Mouse (Mus musculus): ENCODE measurements around the gene Tmem147.

Tmem147 gene

DNA sequence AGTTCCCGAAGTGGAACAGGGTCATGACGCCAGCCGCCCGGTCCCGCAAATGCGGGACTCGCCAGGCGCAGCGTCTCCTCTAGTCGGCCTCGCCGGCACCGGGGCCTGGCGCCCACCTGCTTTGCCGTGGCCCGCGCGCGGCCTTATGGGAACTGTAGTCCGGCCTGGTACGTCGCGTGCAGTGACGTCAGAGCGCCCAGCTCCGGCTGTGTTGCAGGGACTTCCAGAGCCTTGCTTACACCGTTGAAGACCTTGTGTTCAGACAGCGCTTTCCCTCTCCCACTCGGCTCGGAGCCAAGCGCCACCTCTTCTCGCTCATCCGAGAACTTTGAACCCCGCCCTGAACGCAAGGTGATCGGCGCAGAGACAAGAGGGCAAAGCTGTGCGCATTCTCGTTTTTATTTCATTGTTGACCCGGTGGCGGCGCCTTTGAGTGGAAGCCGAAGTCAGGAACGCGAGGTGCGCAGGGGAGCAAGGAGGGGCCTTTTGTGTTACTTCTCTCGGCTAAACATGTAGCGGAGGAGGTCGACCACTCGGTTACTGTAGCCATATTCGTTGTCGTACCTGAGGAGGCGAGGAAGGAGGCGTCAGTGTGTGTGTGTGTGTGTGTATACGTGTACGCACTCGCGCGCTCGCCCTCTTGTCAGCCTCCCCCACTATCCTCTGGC is at the start of gene Tmem147:
Tmem147 (minus strand) TSS at position 145 of the 668 bp plus-strand sequence.
- under 1% methylated on average over 60 of the region's 60 CpGs for WGBS

DNA sequence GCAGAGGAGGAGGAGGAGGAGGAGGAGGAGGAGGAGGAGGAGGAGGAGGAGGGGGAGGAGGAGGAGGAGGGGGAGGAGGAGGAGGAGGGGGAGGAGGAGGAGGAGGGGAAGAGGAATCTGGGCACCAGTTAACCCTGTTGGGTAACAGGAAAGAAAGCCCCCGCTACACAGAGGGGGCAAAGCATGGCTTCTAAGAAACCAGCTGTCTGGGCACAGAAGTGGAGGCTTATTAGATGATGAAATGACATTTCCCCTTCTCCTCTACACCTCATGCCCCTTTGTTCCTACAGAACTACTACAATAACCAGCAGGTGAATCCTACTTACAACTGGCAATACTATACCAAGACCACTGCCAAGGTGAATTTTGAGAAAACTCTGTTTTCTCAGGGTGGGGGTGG is 48.6 kb upstream of the Tmem147 start:
- 69% methylated on average over 1 of the region's 1 CpGs for WGBS

DNA sequence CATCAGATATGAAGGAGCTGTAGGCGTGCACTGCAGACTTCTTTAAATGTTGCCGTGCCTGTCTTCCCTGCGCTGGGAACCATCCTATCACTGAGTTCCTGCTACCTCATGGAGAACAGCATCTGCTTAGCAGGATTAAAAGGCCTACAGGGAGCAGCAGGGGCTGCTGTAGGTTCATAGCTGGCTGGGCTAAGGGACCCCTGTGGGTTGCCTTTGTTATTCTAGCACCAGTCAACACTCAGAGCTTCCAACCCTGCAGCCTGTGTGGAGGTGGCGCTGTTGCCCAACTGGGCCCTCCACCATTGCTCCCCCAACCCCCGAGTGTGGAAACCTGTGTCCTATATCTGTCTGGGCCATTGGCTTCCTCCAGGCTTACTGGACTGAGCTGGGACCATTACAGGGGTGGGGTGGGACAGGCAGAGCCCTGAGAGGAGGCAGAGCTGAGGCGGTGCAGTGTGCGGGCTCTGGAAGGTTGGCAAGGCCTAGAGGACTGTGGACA is 47.8 kb upstream of the Tmem147 start:
- 65% methylated on average over 7 of the region's 7 CpGs for WGBS

DNA sequence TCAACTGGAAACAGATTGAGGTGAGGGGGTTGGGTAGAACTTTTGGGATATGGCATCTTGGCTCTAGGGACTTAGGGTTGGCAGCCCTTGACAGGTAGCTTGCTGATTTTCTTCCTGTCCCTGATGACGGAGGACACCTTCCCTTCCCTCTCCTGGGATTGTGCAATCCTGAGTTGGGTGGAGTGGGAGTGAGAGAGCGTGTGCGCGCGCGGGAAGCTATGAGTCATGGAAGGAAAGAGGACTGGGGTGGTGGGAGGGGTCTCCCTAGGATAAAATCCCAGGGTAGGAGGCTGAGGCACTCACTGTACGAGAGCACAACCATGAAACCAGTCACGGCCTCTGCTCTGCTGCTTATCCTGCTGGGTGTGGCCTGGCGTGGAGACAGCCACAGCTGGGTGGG is 46.8 kb upstream of the Tmem147 start:
- 56% methylated on average over 9 of the region's 9 CpGs for WGBS

DNA sequence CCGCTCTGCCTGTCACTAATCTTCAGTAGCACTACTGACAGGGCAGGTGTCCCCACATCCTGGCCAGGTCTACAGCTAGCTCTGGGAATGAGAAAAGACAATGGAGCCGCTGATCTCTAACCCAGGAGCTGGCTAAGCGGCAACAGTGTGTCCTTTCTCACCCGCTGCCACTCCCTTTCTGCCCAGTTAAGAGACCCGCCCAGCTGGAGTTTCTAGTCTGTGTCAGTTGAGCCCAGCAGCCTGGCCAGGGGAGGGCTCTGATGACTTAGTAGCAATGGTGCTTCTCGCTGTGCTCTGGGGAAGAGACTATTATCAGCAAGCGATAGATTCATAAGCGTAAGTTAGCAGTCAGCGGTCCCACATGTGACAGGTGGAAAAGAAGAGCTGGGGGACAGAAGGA is 39.9 kb upstream of the Tmem147 start:
- WGBS = 62% methylated on average over 9 of the region's 9 CpGs

DNA sequence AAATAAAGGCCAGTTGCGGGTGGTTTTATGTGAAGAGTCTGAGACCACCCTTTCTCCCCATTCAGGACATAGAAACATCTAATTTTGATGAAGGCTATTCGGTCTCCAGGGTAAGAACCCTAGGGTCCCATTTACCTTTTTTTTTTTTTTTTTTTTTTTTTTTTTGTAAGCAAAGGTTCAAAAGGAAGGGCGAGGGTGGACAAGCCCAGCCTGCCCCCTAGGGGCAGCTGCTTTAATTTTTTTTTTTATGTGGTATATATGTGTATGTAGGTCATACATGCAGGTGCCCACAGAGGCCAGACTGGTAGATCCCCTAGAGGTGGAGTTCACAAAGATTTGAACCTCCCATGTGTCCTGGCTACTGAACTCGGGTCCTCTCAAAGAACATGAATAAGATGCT is 37.1 kb upstream of the Tmem147 start:
- 92% methylated on average over 4 of the region's 4 CpGs for WGBS

DNA sequence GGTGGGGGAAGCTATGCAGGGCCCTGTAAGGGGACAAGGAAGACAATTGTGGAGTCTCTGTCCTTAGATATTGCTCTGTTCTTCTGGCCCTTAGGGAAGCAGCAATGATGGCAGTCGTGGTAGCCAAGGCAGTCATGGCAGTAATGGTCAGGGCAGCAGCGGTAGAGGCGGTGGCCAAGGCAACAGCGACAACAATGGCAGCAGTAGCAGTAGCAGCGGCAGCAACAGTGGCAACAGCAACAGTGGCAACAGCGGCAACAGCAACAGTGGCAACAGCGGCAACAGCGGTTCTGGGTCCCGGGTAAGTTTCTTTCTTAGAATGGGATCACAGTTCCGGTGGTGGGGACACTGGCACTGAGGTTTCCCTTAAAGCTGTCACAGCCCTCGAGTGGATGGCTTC is 35.8 kb upstream of the Tmem147 start:
- WGBS = 44% methylated on average over 11 of the region's 11 CpGs

DNA sequence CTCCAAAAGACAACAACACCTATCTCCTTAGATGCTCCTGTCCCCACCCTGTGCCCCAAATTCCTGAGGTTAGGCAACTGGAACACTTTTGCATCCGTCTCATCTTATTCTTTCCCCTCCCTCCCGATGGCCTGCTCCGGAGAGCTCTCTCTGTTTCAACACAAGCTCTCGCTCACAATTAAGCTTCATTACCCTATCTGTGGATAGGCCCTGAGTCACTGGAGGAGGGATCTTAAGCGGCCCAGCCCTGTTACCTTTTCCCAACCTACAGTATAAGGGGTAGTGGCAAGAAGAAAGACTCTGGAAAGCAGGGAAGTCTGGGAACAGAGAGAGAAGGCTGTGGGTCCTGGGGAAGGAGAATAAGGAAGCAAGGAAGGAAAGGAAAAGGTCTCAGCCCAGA is 34.1 kb upstream of the Tmem147 start, which contains the start of gene Dmkn:
Dmkn (plus strand) TSS at position 301 of the 400 bp plus-strand sequence.
- WGBS = 65% methylated on average over 5 of the region's 5 CpGs

DNA sequence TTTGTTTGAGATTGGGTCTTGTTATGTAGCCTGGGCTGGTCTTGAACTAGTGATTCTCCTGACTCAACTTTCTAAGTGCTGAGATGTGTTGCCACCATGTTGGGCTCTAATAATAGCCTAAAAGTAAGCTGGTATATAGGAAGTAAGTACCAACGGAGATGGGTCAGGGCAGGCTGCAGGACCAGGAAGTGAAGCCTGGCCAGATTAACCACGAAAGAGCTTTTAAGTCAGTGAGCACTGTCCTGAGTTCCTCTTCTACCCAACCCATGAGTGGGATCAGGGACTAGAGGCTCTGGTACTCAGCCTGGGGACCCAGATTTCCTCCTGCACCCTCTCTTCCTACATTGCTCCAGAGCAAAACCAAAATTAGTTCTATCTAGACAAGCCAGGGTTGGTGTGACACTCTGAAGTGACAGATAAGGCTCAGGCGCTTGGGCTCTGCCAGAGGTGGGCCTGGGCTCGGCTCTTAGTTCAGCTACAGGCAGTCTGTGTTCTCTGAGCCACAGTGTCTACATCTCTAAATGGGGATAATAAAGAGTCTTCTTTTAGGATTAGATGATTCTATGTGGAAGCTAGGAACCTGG is 32.5 kb upstream of the Tmem147 start:
- WGBS = 84% methylated on average over 4 of the region's 4 CpGs

DNA sequence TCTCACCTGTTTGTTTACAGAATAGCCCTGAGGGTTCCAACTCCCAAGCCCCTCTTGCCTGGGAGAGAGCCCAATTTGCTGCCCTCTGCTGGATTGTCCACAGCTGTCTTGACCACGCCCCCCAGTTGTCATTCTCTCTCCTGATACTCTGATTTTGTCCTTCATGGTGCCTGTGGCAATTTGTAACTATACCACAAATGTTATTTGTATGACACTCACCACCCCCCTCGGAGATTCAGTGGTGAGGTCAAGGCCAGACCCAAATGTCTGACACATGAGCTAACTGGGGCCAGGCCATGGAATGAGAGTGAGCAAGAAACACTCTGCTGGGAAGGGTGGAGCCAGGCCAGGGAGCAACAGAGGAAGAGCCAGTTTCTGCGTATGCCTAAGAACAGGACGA is 29.5 kb upstream of the Tmem147 start:
- WGBS = 55% methylated on average over 4 of the region's 4 CpGs

DNA sequence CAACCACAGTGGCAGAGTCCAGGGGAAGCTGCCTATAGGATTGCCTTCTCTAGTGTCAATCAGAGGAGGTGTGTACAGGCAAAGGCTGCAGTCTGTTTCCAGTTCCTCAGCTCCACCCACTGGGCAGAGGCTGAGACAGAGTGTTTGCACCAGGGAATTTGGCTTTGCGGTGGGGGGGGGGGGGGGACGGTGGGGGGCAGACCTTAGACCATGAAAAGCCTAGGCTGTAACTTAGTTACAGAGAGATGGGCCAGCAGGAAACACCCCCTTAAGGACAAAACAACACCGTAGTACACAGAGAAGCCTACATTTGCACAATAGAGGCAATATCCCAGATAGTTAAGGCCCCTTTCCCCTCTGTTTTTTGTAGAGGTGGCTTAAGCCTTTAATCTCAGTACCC is 27.7 kb upstream of the Tmem147 start:
- WGBS = 76% methylated on average over 3 of the region's 3 CpGs

DNA sequence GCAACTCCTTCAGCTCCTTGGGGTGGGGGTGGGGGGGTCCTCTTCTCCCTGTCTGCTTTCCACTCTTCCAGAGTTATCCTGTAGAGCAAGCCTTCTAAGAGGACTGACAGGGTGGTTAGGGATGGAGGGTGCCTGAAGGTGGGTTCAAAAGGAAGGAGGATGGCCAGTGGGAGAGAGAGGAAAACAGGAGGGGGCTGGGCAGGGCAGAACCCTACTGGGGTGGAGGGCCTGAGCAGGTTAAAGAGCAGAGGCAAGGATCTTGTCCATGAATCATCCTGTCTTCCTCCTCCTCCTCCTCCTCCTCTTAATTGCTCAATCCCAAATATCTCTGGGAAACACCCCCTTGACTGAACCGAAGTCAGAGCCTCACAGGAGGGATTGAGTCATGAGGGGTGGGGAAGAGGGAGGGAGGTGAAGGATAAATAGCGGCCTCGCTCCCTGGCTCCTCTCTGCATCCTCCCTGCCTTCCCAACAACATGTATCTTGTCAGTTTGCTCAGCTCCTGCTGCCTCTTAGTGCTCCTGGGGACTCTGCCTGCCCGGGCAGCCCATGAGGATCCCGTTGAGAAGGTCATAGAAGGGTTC is 21.8 kb upstream of the Tmem147 start, which contains the start of gene Sbsn:
Sbsn (plus strand) TSS at position 386 of the 584 bp plus-strand sequence.
- 70% methylated on average over 5 of the region's 5 CpGs for WGBS

DNA sequence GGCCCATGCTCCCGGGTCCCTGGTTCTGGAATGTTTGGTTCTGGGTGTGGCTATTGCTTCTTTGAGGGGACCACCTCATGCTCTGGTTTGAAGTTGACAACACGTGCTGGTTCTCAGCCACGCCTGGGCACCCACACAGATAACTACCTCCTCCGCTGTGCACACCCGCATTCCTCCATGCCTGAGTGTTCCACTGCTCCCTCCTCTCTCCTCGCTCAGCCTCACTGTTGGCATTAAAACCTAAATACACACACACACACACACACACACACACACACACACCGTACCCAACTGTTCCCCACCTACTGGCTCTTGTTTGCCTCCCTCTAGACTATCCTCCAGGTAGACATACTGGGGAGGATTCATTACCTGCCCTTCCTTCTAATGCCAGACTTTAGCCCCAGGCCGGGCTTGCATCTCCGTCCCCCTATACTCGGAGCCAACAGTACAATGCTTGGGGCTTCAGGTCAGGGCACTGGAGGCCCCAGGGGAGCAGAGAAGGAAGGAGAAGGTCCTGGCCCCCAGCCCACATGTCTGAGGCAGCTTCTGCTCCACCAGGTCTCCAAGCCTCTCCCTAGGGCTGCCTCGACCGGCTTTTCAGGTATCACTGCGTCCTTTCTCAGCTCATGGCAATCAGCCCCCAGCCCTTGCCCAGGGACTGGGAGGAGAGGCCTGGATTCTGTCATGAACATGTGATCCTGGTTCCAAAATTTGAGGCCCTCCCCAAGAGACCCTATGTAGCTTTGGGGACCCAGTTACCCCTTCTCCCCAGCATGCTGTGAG is 20.7 kb upstream of the Tmem147 start:
- WGBS = 79% methylated on average over 13 of the region's 13 CpGs

DNA sequence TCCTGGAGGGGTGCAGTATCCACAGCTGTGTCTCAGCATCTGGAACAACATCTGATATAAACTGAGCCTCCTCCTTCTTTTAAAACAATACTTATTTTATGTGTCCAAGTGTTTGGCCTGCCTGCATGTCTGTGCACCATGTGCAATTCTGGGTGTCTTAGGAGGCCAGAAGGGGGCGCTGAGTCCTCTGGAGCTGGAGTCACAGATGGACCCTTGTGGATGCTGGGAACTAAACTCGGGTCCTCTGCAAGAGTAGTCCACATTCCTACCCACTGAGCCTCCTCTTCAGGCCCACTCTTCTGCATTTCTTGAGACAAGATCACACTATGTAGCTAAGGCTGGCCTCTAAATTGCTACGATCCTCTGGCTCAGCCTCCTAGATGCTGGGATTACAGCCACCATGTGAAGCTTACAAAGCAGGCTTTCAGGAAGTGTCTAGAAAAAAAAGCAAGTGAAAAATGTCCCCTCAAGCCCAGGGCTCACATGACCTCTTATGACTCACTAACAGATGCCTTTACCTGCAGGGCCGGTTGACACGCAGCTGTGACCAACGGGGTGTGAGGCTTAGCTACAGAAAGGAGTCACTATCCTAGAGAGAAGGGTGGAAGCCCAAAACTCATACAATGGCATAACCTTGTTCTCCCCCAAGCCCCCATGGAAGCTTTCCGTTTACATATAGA is 18.3 kb upstream of the Tmem147 start:
- 87% methylated on average over 7 of the region's 7 CpGs for WGBS

DNA sequence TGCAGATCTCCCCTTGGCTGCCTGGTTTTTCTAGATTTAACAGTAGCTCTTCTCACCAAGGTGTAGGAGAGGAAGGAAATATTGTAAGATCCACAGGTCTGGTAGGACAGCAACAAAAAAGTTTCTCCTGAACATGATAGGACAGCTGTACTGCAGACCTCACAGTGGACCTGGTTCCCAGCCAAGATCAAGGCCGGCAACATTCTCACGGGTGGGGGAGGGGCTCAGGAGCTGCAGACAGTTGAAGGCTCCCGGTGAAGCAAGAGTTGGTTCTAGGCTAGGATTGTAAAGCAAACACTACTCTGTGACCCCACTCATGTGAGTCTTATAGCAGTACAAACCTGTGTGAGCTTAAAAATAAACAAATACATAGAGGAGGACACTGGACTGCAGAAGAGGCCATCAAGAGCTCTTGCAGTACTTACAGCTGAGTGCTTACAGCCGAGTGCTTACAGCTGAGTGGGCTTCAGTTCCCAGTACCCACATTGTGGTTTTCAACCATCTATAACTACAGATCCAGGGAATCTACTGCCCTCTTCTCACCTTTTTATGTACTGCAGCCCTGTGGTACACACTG is 14.8 kb upstream of the Tmem147 start:
- WGBS = 36% methylated on average over 4 of the region's 4 CpGs

DNA sequence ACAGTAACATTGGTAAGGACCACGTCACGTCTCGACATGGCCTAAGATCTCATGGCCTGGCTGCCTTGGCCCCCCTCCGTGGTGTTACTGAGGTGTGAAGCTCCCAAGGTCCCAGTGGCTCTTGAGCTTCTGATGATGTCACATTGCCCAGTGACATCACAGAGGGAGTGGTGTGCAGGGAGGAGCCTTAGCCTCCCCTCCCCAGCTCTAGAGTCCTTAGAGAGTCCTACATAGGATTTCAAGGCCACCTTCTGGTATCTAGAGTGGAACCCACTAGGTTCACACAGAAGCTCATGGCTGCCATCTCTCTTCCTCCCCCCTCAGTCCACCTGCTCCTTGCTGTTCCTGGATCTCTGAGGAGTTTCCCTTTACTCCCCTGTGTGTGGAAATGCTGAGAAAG is 14.3 kb upstream of the Tmem147 start, which contains the start of gene Gapdhs:
Gapdhs (minus strand) TSS at position 65 of the 400 bp plus-strand sequence.
- 91% methylated on average over 4 of the region's 4 CpGs for WGBS

DNA sequence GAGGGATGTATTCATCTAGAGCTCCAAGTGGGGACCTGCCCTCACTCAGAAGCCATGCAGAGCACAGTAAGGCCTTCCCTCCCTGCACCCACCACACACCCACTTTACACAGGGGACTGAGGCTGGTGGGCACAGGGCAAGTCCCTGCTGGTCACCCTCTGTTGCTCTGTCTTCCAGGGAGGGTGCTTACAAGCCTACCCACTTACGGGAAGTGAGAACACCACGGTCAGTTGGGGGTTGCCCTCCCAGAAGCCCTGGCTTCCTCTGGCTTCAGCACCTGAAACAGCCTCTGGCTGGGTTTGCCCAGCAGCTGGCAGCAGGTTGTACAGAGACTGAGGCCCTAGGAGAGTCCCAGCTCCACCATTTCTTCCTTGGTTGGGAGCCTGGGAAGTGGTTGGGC is 13.2 kb upstream of the Tmem147 start:
- WGBS = 75% methylated on average over 2 of the region's 2 CpGs

DNA sequence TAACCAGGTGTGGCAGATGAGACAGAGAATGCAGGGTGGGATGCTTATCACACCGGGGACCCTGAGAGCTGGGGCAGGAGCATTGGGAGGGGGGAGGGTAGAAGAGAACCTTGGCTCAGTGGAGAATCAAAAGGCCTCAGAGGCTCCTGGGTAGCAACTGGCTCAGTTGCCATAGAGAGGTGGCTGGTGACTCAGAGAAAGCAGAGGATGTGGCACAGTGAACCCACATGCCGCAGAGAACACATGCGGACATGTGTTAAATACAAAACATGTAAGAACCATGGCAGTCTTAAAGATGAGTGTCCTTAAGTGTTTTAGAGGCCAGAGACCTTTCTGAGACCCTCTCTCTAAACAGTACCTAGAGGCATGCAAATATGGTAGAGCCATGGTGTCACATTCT is 6.9 kb upstream of the Tmem147 start:
- WGBS = 62% methylated on average over 3 of the region's 3 CpGs

DNA sequence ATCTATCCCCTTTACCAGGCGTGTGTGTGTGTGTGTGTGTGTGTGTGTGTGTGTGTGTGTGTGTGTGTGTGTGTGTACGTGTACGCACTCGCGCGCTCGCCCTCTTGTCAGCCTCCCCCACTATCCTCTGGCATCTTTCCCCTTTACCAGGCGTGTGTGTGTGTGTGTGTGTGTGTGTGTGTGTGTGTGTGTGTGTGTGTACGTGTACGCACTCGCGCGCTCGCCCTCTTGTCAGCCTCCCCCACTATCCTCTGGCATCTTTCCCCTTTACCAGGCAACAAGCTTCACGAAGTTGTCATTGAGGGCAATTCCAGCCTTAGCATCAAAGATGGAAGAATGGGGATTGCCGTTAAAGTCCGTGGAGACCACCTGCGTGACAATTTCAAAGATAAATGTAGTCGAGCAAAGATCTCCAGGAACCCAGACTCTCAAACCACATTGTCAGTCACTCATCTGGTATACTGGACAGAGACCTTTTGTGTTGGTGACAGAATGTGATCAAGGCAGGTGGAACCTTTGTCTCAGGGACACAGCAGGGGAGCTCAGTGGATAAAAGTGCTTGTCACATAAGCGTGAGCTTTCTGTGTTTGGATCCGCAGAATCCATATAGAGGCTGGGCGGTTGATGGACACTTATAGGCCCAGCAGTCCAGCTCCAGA is 853 bp upstream of the Tmem147 start:
- 10% methylated on average over 19 of the region's 22 CpGs for WGBS

DNA sequence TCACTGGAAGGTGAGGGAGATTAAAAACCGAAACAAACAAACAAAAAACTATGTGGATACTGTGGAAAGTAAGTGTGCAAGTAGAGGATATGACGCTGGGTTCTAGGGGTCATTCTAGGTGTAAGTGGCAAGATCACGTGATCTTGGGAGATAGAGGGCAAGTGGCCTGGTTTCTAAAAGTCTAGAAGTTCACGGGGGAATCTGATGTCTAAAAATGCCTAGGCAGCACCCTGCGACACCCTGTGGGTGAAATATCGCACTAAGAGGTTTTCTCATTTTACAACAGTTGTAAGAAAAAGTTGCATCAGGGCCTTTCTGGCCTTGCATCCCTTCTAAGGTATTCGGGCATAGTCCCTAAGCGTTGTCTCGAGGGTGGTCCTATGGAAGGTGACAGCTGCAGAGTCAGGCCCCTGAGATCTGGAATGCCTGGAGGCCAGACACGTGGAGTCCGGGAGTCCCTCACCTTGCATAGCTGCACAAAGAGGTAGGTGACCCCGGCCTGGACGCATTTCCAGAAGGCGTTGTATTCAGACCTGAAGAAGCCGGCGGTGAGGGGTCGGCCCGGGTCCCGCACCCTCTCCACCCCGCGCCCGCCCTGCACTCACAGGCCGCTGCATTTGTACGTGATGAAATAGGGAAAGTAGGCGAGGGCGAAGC is 473 bp downstream of the Tmem147 start:
- 5% methylated on average over 26 of the region's 26 CpGs for WGBS
